Mouse (Mus musculus): ENCODE measurements around the gene 9230112D13Rik. TPM values are rescaled to one million over a fixed set of nuclear protein-coding genes. Genes with fewer than 3 reads are reported as not detected.
A peak's percentile ranks its signal among the peaks of the same experiment; 100 is the strongest.

9230112D13Rik gene
- total RNA-seq, 2 experiments from 2014 or later, result not detected

DNA sequence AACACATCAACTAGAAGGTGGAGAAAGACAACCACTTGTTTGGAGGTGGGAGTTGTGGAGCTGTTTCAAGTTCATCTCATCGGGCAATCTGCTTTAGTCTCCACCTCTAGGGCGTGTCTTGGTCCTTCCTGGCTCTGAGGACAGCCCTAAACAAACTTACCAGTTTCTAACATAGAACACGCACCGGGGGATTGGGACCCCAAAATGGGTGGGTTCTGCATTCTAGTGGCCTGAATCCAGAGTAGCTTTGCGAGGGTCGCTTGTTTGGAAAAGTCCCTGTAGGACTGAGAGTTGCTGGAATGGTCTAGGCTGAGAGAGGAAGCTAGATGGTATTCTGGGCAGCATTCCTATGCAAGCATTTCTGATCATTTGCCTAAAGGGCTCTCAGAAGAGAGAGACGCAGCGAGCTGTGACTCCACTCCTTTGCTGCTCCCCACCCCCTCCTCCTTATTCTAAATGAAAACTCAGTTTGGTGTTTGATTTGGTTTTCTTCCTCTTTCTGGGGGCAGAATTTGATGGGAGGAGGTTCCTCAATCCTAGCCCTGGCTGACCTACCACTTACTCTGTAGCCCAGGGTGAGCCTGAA lies 4.5 kb downstream of the 9230112D13Rik start:
- TF ChIP-seq CTCF (conservative IDR thresholded peaks at IDR 0.05), result no peak
- Histone ChIP-seq H3K4me3 (no peak overlapping the region), H3K27ac (no peak overlapping the region)
- no peak for DNase-seq (ENCODE audit: low spot score in 2 of 2)

DNA sequence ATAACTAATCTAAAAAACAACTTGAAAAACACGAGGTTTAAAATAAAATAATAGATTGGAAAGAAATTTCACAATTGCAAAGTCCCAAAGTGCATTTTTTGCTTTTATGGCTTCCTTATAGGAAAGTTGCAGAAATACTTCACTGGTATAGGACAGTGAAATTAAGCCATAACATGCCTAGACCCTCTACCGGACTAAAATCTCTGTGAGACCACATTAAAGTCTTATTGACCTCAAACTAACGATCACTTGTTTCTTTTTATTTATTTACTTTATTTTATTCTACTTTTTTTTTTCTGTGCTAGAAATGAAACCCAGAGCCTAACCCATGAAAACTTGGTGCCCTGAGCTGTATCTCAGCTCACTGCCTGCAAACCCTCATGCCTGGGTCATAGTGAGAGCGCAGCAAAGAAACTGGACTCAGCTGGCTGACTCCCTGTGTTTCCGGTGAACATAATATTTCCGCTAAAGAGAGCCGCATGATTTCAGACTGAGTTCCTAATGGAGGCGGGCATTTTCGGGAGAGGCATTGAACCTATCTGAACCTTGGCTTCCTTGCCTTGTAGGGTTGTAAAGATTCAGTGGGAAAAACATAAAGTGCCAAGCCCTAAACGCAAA lies 5.5 kb downstream of the 9230112D13Rik start:
- Histone ChIP-seq H3K27ac (no peak overlapping the region), H3K4me3 (no peak overlapping the region)
- TF ChIP-seq CTCF (conservative IDR thresholded peaks at IDR 0.05), result no peak
- DNase-seq (ENCODE audit: low spot score in 2 of 2), result no peak

DNA sequence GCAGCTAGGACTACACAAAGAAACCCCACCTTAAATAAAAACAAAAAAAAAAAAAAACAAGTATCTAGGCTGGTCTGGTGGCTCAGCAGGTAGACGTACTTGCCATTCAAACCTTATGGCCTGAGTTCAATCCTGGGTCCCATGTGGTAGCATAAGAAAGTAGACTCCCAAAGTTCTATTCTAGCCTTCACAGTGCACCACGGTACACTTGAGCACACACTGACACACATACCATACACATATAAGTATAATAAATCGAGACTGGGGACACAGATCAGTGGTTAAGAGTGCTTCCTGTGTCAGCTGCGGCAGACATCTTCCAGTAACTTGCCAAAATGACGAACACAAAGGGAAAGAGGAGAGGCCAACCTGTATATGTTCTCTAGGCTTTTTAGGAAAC lies 6.7 kb downstream of the 9230112D13Rik start:
- no peak overlapping the region for H3K27ac ChIP-seq
- no peak overlapping the region for H3K4me3 ChIP-seq
- no peak for DNase-seq (ENCODE audit: low spot score in 2 of 2)
- no peak for TF ChIP-seq CTCF (conservative IDR thresholded peaks at IDR 0.05)

DNA sequence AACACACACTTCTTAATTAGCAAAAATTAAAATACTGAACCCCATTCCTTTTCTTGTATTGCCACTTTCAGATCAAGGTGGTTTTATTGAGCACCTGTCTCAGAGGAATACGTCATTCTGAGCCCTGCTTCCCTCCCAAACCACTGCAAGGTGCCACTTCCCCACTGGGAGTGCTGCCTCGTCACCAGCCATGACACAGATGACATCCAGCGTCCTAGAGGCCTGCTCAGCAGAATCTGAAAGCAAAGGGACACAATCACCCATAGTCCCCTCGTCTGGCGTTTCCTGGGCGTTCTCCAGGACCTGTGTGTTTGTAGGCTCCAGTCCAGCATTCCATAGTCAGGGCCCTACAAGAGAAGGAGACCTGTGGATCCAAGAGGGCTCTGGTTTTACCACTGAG lies 8.5 kb downstream of the 9230112D13Rik start:
- no peak overlapping the region for H3K4me3 ChIP-seq
- H3K27ac ChIP-seq, result no peak overlapping the region
- DNase-seq (ENCODE audit: low spot score in 2 of 2), result no peak
- TF ChIP-seq CTCF (conservative IDR thresholded peaks at IDR 0.05), result no peak

DNA sequence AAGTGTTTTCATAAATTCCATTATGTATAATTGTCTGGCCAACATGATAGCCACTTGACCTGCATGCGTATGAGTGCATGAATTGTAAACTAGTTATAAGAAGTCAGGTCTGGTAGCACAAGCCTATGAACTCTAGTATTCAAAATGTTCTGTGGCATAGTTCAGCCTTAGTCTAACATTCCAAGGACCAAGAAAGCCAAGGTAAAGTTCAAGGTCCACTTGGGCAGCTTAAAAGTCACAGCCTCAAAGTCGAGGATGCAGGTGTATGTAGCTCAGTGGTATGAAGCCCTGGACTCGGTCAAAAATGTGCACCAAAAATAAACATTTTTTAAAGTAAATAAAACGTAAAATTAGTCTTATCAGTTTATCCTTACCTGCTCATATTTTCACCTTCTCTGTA lies 10.0 kb downstream of the 9230112D13Rik start:
- DNase-seq (ENCODE audit: low spot score in 2 of 2), result no peak
- TF ChIP-seq CTCF (conservative IDR thresholded peaks at IDR 0.05), result no peak
- H3K4me3 ChIP-seq, result no peak overlapping the region
- no peak overlapping the region for H3K27ac ChIP-seq

DNA sequence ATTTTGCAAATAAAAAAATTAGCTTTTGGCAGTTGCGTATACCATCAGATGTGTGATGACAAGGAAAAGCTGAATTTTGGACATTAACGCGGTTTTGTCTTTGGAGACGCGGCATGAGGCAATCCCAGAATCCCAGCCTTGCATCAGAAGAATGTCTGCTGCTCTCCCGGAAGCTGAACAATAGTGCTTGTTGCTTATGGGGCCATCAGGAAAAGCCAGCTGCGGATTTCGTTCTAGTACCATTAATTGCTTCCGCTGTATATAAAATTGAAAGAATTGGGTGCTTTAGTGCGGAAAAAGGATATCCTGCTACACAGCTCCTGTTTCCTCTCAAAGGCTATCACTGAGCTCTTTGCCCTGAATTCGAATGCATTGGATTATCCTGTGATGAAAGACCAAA lies 10.7 kb downstream of the 9230112D13Rik start:
- no peak overlapping the region for H3K4me3 ChIP-seq
- DNase-seq (ENCODE audit: low spot score in 2 of 2), result no peak
- no peak for TF ChIP-seq CTCF (conservative IDR thresholded peaks at IDR 0.05)
- no peak overlapping the region for H3K27ac ChIP-seq

DNA sequence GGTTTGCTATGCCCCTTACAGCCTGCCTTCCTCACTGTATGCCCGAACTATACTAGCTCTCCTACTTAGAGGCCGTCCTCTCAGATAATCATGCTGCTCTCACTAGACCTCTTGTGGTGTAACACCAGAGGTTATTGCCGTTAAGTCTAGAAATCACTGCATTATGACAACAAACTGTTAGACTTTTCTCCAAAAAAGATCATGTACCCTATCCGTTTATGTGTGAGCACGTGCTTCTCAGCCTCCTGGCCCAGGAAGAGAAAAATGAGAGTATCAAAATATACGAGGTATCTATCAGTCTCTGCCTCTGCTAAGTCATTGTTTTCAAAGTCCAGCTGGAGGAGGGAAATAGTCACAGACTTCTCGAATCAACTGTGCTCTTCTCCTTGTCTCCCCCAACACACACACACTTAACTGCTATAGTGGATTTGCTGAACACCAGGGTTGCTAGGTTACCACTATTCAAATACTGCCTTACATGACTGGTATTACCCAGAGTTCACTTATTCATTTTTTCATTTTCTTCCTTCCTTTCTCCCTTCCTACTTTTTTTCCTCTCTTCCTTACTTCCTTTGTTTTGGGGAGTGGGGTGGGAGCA lies 13.7 kb downstream of the 9230112D13Rik start:
- TF ChIP-seq CTCF (conservative IDR thresholded peaks at IDR 0.05), result no peak
- no peak overlapping the region for H3K27ac ChIP-seq
- DNase-seq (ENCODE audit: low spot score in 2 of 2), result no peak
- H3K4me3 ChIP-seq, result no peak overlapping the region

DNA sequence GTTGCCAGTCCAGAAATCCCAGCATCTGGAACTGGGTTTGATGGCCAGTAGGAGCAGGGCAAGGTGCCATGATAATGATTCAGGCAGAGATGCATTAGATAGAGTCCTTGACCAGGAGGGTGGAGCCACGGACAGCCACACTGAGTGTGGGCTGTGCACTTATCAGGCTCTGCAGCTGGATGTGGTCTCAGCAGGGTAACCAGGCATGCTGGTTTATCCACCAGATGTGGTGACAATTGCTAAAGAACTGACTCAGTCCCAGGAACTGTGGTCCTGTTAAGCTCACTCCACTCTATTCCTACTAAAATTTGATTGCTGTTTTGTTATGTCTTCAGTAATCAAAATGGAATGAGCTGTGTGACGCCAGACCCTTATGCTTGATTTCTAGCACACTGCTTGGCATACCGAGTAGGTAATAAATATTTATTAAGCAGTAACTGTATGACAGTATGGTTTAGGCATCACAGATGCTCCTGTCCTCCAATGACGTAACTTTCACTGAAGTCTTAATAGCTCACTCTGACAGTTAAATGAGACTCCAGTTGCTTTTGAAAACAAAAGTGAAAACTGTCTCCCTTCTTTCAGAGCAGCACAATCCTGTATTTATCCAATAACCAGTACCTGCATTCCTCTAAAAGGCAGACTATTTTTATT lies 14.3 kb downstream of the 9230112D13Rik start:
- DNase-seq (ENCODE audit: low spot score in 2 of 2), result no peak
- no peak for TF ChIP-seq CTCF (conservative IDR thresholded peaks at IDR 0.05)
- Histone ChIP-seq H3K27ac (no peak overlapping the region), H3K4me3 (no peak overlapping the region)

DNA sequence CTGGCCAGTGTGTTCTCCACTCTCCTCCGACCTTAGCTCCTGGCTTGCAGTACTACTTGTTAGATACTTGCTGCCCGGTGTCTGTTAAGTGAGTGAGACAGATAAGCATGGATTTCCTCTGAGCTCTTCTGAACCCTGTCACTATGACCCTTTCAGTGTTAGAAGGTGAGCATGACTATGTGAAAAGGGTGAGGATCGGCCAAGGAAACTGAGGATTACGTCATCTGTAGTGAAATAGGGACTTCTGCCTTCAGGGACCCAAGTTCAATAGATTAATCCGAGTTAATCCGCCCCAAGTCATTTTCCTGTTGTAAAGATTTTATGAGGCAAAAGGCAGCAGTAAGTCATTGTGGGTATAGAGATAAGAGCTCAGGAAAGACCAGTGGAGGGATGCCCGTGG lies 17.3 kb downstream of the 9230112D13Rik start:
- no peak overlapping the region for H3K4me3 ChIP-seq
- TF ChIP-seq CTCF (conservative IDR thresholded peaks at IDR 0.05), result no peak
- no peak overlapping the region for H3K27ac ChIP-seq
- DNase-seq (ENCODE audit: low spot score in 2 of 2), result no peak

DNA sequence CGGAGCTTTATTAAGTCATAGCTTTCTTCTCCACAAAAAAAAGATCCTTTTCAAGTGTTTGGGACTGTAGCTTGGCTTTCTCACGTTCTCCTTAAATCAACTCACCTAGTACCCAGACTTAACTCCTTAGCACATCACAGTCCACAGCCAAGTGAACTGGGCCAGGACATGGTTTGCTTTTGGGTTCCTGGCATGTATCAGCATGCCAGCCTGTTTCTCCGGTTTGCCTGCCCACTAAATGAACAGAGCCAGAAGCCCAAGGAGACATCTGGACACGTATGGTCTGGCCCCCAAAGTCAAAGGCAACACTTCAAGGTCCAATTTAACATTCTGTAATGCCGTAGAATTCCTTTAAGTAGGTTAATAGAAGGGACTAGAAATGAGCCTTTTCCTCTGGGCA lies 18.2 kb downstream of the 9230112D13Rik start:
- Histone ChIP-seq H3K27ac (no peak overlapping the region), H3K4me3 (no peak overlapping the region)
- no peak for TF ChIP-seq CTCF (conservative IDR thresholded peaks at IDR 0.05)
- no peak for DNase-seq (ENCODE audit: low spot score in 2 of 2)

DNA sequence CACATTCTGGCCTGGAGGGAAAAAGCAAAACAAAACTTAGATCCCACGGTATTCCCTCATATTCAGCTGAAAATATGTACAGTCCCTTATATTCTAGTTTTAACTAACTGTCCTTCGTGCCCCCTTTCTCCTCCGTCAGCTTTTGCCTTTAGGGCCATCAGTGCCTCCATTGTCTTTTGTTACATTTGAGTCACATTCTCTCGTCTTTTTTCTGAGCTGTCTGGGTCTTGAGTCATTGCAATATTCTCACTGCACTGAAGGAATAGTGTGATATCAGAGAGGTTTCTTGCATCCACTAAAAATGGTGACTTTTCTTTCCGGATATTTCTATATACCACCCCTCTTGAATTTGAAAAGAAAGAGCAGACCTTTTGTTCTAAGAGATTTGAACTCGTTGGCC lies 18.8 kb downstream of the 9230112D13Rik start:
- Histone ChIP-seq H3K4me3 (peak overlapping the region; percentile 69), H3K27ac (peak overlapping the region; percentile 98)
- DNase-seq (ENCODE audit: low spot score in 2 of 2), result no peak
- TF ChIP-seq CTCF (conservative IDR thresholded peaks at IDR 0.05), result no peak

DNA sequence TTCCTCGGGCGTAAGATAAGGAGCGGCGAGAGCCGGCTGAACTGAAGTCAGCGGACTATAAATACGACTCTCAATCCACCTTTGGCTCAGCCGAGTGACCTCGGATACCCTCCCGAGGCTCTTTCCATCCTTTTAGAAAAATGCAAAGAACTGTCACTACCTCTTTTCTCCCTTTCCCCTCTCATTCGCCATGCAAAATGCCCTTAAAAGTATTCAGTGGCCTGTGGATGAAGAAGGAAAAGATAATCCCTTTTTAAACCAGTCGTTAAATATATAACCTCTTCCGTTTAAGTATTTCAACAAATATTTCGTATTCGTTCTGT lies 19.3 kb downstream of the 9230112D13Rik start, which contains the start of gene Bmpr1a:
Bmpr1a (minus strand) TSS at position 17 of the 323 bp plus-strand sequence.
- TF ChIP-seq CTCF (conservative IDR thresholded peaks at IDR 0.05), result no peak
- H3K27ac ChIP-seq, result peak within 1 kb of the TSS; percentile 98
- H3K4me3 ChIP-seq, result peak within 1 kb of the TSS; percentile 69
- DNase-seq (ENCODE audit: low spot score in 2 of 2), result no peak

DNA sequence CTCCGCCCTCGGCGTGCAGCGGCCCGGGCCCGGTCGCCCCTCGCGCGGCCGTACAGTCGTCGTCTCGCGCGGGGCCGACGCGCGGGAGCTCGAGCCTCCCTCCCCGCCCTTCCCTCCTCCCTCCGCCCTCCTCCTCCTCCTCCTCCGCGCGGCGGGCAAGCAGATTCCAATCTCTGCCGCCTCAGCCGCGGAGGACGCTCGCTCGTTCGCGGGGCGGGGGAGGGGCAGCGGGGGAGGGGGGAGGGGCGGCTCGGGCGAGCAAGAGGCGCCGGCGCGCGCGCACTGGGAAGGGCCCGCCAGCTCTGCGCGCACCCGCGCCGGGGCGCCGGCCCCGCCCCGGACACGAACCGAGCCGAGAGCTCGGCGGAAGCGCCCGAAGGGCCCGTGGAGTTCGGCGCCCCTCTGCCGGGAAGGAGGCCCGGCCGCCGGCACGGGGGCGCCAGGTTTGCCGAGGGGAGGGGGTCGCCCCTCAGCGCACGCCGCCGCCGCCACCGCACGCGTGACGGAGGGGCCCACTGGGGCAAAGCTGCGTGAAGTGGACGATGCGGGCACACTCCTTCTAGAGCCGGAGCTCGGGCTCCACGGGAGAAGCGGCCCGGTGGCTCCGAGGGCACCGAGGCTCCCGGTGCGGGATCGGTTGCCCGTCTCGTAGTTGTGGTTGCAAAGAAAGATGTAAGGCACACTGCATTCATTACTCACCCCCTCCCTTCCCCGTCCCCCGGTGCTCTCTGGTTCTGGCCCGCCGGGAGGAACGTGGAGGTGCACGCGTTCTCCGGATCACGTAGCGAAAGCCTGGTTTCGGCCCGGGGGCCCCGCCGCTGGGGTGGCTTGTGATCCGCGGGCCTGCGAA lies 19.9 kb downstream of the 9230112D13Rik start:
- peak overlapping the region; percentile 69 for H3K4me3 ChIP-seq
- peak overlapping the region; percentile 98 for H3K27ac ChIP-seq
- no peak for TF ChIP-seq CTCF (conservative IDR thresholded peaks at IDR 0.05)
- DNase-seq (ENCODE audit: low spot score in 2 of 2), result peak; percentile 86 to 90
